Mouse (Mus musculus): Measurements from ENCODE around the gene Usp30. TPM values are rescaled to one million over a fixed set of nuclear protein-coding genes. Genes with fewer than 3 reads are reported as not detected.

Gene Usp30
- total RNA-seq, 2 experiments from 2014 or later = 35.9 to 38.0 TPM

Other genes with a start within 250 kb of the Usp30 start
- gene Selplg, start 232.8 kb upstream of the Usp30 start, total RNA-seq (2021) = 10 to 100 TPM; 30.2 to 32.9 TPM
- 10 to 100 TPM; 76.1 to 77.5 TPM for gene Coro1c, start 156.7 kb upstream of the Usp30 start, total RNA-seq (2021)
- gene Ssh1, start 71.6 kb upstream of the Usp30 start, total RNA-seq (2021) = 10 to 100 TPM; 19.3 to 19.8 TPM
- not detected for gene Dao, start 61.8 kb upstream of the Usp30 start, total RNA-seq (2021)
- 100 to 1,000 TPM; 187 to 192 TPM for gene Svop, start 26.1 kb downstream of the Usp30 start, total RNA-seq (2021)
- 1 to 10 TPM; 5.2 to 5.4 TPM for gene Alkbh2, start 62.8 kb downstream of the Usp30 start, total RNA-seq (2021)
- gene Ung, start 64.9 kb downstream of the Usp30 start, total RNA-seq (2021) = 1 to 10 TPM; 3.4 to 4.9 TPM
- gene Acacb, start 81.1 kb downstream of the Usp30 start, total RNA-seq (2021) = 1 to 10 TPM; 4.0 to 4.7 TPM
- gene Foxn4, start 208.3 kb downstream of the Usp30 start, total RNA-seq (2021) = not detected
- gene Myo1h, start 223.7 kb downstream of the Usp30 start, total RNA-seq (2021) = 1 to 10 TPM; 1.8 to 3.3 TPM

Data from left cerebral cortex, postnatal 25 days (tissue).